Mouse (Mus musculus): Measurements from ENCODE around the gene Gm45783.
"Not testable (repeated sequence)": the region's sequence is repeated elsewhere in the genome, so short reads cannot be mapped to it uniquely, and the experiment has no call there.

Gene Gm45783

GRCm38 (mm10) chr7:7374431-7374830, at the start of gene Gm45783:
Gene Gm45783 (minus strand): TSS chr7:7374573.
- not testable (repeated sequence) for DNase-seq (ENCODE audit: low read depth, low spot score)

GRCm38 (mm10) chr7:7399603-7400002, 25.2 kb upstream of the Gm45783 start, which contains the start of gene Vmn2r31:
Gene Vmn2r31 (minus strand): TSS chr7:7399703.
- not testable (repeated sequence) for DNase-seq (ENCODE audit: low read depth, low spot score)

GRCm38 (mm10) chr7:7337509-7337908, 36.9 kb downstream of the Gm45783 start, which contains the start of gene Vmn2r30:
Gene Vmn2r30 (minus strand): TSS chr7:7337609.
- not testable (repeated sequence) for DNase-seq (ENCODE audit: low read depth, low spot score)

GRCm38 (mm10) chr7:7295595-7295994, 78.8 kb downstream of the Gm45783 start:
- DNase-seq (ENCODE audit: low read depth, low spot score) = no peak
